Mouse (Mus musculus): Measurements from ENCODE around the gene Tmem120b.

The Tmem120b gene

GRCm38 (mm10) chr5:123068115-123068514 is at the start of gene Tmem120b:
Gene Tmem120b (plus strand): TSS chr5:123068415.
- no peak for DNase-seq (ENCODE audit: low read depth)

GRCm38 (mm10) chr5:123019336-123020016 is 48.7 kb upstream of the Tmem120b start:
- DNase-seq (ENCODE audit: low read depth): peak; percentile 36

- DNase-seq (ENCODE audit: low read depth): no peak
These were observed 47.8 kb upstream of the Tmem120b start for GRCm38 (mm10) chr5:123020426-123020825.

- no peak for DNase-seq (ENCODE audit: low read depth)
These were observed 46.8 kb upstream of the Tmem120b start for GRCm38 (mm10) chr5:123021438-123021837.

GRCm38 (mm10) chr5:123023049-123023448 is 45.2 kb upstream of the Tmem120b start:
- DNase-seq (ENCODE audit: low read depth): no peak

GRCm38 (mm10) chr5:123024312-123024711 is 43.9 kb upstream of the Tmem120b start:
- DNase-seq (ENCODE audit: low read depth): no peak

- DNase-seq (ENCODE audit: low read depth): no peak
These were observed 43.1 kb upstream of the Tmem120b start for GRCm38 (mm10) chr5:123024965-123025573.

GRCm38 (mm10) chr5:123026414-123026813 is 41.8 kb upstream of the Tmem120b start:
- DNase-seq (ENCODE audit: low read depth): no peak

GRCm38 (mm10) chr5:123027436-123027835 is 40.8 kb upstream of the Tmem120b start:
- no peak for DNase-seq (ENCODE audit: low read depth)

- no peak for DNase-seq (ENCODE audit: low read depth)
These were observed 38.5 kb upstream of the Tmem120b start for GRCm38 (mm10) chr5:123029729-123030128.

- no peak for DNase-seq (ENCODE audit: low read depth)
These were observed 36.9 kb upstream of the Tmem120b start for GRCm38 (mm10) chr5:123031312-123031711.

- DNase-seq (ENCODE audit: low read depth): no peak
These were observed 34.5 kb upstream of the Tmem120b start for GRCm38 (mm10) chr5:123033646-123034160.

- no peak for DNase-seq (ENCODE audit: low read depth)
These were observed 33.1 kb upstream of the Tmem120b start for GRCm38 (mm10) chr5:123035089-123035488.

GRCm38 (mm10) chr5:123035564-123035963 is 32.7 kb upstream of the Tmem120b start:
- DNase-seq (ENCODE audit: low read depth): no peak

GRCm38 (mm10) chr5:123038115-123038514 is 30.1 kb upstream of the Tmem120b start:
- DNase-seq (ENCODE audit: low read depth): no peak

- DNase-seq (ENCODE audit: low read depth): no peak
These were observed 29.0 kb upstream of the Tmem120b start for GRCm38 (mm10) chr5:123039120-123039752.

GRCm38 (mm10) chr5:123040796-123041195 is 27.4 kb upstream of the Tmem120b start:
- DNase-seq (ENCODE audit: low read depth): no peak

GRCm38 (mm10) chr5:123043856-123044255 is 24.4 kb upstream of the Tmem120b start:
- no peak for DNase-seq (ENCODE audit: low read depth)

GRCm38 (mm10) chr5:123045561-123046295 is 22.5 kb upstream of the Tmem120b start:
- no peak for DNase-seq (ENCODE audit: low read depth)

- no peak for DNase-seq (ENCODE audit: low read depth)
These were observed 21.3 kb upstream of the Tmem120b start, which contains the start of gene Morn3 for GRCm38 (mm10) chr5:123046916-123047315. Gene Morn3 (minus strand): TSS chr5:123047016.

GRCm38 (mm10) chr5:123049271-123049670 is 18.9 kb upstream of the Tmem120b start:
- no peak for DNase-seq (ENCODE audit: low read depth)

GRCm38 (mm10) chr5:123050918-123051317 is 17.3 kb upstream of the Tmem120b start:
- no peak for DNase-seq (ENCODE audit: low read depth)

Data from fibroblast of lung, adult 2 months (primary cell).